Mouse (Mus musculus) embryo, embryonic 10.5 days (tissue): ENCODE measurements around the gene Alg2.
A peak's percentile ranks its signal among the peaks of the same experiment; 100 is the strongest.

Experiments
- DNase-seq: peaks from one replicate; pipeline ENCODE4 v3.0.0-alpha.2; 2015; ENCODE audit warnings: low spot score

Alg2 gene

DNA sequence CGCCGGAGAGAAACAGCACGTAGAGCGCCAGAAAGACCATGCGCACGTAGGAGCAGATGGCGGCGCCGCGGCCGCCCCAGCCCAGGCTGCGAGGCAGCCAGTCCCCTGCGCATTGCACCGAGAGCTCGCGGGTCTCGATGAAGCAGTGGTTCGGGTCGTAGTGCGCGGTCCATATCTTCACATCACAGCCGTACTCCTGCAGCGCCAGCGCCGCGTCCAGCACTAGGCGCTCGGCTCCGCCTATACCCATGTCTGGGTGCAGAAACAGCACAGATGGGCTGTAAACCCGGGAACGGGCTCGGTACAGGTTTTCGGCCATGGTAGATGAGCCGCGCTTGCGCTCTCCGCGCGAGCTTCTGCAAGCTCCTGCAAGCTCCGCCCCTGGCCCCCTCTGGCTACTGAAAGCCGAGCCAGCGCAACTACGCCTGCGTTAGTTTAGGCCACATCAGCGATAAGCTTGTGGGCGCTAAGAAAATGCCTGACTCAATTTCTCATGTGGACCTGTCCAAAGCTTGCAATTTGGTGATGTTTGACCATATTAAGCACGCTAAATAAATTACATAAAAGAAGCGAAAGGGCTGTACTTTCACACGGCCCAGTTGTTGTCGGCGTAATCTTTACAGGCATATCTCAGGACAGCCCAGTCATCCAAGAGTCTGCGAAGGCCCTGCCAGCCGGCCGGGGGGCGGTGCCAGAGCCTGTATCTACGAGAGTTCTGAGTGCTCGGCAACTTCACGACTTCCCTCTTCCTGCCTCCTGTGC lies at the start of gene Alg2, which contains the start of gene Sec61b:
TSS of gene Alg2 (minus strand) at position 366 of the 762 bp plus-strand sequence.
TSS of gene Sec61b (plus strand) at position 691 of the 762 bp plus-strand sequence.
- peak; percentile 98 for DNase-seq

DNA sequence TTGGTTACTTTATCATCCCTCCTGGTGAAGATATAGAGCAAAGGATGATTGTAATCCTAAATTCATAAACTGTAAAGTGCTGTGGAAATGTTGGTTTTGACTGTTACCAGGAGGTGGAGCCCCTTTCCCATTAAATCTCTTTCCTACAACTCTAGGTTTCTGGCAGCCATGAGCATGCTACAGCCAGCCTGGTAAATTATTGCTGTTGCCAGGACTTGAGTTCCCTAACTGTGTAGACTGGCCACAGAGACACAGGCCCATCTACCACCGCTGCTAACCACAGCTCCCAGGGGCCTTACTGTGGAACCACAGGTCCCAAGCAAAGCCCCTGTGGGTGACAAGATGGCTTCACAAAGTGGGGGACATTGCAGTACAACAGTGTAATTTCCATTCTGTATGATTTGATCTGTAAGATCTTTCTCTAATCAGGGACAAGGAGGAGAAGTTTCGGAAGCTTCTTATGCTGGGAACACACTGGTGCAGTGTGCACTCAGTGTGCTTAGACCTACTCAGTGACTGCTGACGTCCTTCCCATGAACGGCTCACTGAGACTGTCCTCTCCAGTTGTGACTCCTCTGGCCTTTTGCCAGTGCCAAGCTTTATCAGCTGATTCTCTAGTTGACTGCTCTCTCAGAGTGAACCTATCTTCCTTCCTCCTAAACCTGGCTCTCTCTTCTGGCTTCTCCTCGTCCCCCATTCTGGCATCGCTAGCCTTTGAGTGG lies 47.9 kb upstream of the Alg2 start:
- peak; percentile 67 for DNase-seq

DNA sequence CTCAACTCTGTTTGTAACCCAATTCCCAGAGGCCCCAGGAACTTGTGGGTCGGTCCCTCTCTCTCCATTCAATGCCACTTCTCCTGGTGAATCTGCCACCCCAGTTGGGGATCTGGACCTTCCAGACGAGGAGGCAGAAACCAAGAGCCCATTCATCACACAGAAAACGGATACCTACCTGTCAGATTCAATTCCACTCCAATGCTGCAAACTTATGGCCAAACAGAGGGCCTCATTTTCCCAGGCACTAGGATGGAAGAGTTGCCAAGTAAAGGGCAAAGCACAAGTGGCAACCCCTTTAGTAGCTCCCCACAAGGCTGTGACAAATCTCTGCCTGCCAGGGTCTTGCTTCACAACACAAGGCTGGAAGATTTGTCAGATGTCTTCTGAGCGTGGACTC lies 45.9 kb upstream of the Alg2 start:
- DNase-seq, result no peak

GRCm38 (mm10) chr4:47518551-47519181 lies 44.5 kb upstream of the Alg2 start:
- no peak for DNase-seq

DNA sequence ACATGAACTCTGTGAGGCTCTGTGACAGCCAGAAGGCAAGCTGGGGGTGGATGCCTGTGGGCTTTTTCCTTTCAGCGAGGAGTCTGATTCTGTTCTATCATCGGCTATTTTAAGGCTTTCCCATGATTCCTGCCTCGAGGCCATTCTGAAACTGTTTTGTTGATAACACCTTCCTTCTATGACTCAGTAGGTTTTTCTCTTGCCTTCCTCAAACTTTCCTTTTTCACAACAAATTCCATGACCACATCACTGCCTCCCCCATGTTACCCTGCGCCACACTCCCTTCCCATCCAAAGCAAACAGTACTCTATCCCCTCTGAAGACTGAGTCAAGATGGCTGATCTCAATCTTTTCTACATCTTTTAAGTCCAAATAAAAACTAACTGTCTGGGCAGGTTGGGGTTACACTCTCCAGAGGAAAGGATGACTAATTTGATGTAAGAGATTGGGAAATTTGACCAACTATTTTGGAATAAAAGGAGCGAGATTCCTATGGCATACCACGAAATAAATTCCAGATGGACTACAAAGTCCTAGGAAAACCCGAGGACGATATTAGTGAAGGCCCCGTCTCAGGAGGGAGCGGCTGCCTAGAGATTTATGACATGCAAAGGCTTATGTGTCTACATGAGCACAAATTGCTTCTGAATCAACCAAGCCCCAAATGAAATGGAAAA lies 30.8 kb upstream of the Alg2 start:
- DNase-seq, result peak; percentile 15

GRCm38 (mm10) chr4:47503045-47503444 lies 28.9 kb upstream of the Alg2 start:
- DNase-seq, result peak; percentile 21

DNA sequence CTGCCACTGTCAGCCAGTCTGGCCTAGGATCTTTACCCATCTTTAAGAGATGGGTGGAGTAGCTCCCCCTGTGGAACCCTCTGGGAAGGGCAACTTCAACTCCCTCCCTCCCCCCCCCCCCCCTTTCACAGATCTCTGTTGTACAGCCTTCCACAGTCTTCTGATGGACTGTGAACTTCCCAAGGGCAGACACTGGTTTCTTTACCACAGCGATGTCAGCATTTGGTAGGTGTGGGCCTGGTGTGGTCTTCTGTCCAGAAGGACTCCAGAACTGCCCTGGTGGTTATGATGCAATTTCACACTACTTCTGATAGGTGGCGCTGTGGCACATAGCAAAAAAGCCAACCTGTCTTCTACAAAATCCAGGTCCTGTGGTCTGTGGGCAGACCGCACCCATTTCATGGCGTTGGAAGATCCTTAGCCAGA lies 28.4 kb upstream of the Alg2 start:
- DNase-seq, result peak; percentile 83

DNA sequence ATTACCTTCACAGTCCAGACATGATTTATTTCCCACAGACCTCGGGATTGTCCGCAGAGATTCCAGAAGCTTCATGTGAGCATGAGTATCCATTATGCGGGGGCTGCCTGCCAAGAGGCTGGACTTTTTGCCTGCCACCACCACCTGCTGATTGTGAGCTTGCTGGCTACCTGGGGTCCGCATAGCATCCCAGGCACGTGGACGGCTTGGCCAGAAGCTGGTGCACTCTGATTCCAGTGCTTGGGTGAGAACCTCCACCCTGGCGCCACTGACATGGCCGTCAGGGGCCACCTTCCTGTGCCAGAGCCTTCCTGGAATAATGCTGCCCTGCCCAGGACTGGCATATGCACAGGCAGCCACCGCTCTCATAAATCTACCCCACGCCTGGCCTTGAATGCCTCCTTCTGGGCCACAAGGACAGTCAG lies 25.0 kb upstream of the Alg2 start:
- no peak for DNase-seq

DNA sequence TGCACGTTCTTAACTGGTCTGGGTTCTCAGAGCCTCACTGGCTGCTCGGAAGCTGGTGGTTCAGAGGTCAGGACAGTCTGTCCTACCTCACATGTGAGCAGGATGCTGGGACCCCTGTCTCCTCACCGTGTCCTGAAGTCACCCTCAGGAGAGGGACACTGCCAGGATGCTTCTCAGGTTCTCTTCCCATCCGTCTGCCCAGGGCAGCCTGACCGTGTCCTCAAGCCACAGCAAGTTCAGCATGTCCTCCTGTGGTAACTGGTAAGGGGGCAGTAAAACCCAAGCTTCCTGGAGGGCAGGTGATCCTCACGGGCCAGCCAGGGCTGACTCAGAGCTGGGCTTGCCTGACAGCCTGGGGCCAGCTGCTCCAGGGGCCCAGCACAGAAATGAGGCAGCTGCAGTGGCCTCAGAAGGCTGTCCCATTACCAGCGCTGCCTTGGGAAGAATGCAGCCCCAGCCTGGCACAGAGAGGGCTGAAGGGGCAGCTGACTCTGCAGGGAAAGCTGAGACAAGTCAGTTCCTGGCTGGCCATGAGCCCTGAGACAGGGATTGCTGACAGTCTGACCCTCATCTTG lies 23.8 kb upstream of the Alg2 start:
- no peak for DNase-seq

GRCm38 (mm10) chr4:47494686-47495085 lies 20.6 kb upstream of the Alg2 start:
- no peak for DNase-seq

DNA sequence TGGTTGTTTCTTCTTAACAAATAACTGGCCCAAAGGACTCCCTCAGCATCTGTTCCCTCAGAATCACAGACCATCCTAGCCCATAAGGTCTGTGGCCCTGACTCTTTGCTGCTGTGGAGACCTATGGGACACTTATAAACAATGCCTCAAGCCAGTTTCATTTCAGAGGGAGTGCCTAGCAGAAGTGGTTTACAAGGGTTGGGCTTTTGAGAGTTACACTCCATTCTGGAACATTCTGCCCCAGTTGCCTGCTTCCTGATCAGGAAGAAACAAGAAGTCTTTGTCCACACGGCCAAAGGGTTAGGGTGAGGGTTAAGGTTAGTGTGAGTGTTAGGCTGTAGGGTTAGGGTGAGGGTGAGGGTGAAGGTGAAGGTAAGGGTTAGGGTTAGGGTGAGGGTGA lies 20.0 kb upstream of the Alg2 start:
- no peak for DNase-seq

GRCm38 (mm10) chr4:47493456-47493855 lies 19.3 kb upstream of the Alg2 start:
- no peak for DNase-seq

DNA sequence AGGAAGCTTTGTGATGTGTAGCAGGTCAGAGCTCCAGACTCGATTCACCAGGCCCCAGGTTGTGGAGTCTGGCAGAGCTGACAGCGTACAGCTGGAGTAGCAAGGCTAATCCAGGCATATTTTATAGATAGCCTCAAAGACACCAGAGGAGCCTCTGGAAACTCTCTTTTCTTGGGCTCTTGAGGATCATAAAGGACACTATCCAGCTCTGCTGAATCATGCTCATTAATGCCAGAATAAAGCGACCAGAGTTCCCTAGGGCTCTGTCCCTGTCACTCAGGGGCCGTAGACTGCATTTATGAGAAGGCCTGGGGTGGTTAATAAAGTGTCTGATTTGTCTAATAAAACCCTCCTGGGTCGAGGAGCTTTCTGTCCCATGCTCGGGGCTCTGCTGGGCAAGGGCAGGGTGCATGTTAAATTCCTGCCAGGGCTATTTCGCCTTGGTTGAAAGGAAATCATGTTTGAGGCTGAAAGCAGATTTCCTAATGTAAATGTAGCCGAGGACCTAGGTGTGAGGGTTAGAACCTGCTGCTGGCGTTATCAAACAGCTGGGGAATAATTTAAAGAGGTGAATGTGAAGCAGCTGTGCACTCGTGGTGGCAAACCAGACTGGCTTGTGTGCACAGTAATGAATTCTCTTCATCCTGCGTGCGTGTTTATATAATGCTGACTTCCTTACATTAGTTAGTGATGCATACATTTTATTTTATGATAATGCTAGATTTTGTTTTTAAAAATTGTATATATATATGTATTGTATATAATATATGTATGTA lies 18.4 kb upstream of the Alg2 start:
- DNase-seq, result no peak

GRCm38 (mm10) chr4:47491243-47491642 lies 17.1 kb upstream of the Alg2 start:
- peak; percentile 12 for DNase-seq

DNA sequence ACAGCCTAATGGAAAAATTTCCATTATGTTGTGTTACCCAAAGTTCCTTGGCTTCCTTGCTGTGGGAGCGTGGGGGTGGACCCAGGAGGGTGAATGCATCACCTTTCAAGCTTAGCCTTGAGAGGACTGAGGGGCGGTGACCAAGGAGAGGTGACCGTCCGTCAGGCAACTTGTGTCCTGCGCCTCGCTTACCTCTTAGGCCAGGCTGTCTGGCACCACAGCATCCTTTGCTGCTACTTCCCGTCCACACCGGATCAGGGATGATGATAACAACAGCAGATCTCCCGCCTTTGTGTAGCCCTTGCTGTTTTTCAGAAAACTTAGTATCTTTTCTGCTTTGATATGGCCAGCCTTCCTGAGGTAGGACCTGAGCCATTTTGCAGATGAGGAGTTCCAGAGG lies 6.4 kb upstream of the Alg2 start:
- DNase-seq, result no peak

GRCm38 (mm10) chr4:47480095-47480494 lies 6.0 kb upstream of the Alg2 start:
- no peak for DNase-seq

DNA sequence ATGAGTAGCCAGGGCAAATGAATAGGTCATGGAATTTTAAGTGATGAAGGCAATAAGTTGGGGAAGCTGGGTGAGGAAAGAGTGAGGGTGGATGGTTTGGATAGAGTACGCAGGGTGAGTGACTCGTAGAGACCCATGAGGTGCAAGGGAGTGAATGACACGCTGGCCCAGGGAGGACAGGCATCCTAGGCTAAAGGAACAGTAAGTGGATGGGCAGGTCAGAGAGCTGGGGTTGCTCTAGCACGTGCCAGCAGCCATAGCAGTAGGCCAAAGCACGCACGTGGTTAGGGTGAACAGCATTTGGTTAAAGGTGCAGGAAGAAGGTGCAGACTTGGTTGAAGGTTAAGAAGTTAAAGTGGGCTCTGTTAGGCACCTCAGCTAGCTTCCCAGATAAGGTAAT lies 3.4 kb upstream of the Alg2 start:
- DNase-seq, result no peak

DNA sequence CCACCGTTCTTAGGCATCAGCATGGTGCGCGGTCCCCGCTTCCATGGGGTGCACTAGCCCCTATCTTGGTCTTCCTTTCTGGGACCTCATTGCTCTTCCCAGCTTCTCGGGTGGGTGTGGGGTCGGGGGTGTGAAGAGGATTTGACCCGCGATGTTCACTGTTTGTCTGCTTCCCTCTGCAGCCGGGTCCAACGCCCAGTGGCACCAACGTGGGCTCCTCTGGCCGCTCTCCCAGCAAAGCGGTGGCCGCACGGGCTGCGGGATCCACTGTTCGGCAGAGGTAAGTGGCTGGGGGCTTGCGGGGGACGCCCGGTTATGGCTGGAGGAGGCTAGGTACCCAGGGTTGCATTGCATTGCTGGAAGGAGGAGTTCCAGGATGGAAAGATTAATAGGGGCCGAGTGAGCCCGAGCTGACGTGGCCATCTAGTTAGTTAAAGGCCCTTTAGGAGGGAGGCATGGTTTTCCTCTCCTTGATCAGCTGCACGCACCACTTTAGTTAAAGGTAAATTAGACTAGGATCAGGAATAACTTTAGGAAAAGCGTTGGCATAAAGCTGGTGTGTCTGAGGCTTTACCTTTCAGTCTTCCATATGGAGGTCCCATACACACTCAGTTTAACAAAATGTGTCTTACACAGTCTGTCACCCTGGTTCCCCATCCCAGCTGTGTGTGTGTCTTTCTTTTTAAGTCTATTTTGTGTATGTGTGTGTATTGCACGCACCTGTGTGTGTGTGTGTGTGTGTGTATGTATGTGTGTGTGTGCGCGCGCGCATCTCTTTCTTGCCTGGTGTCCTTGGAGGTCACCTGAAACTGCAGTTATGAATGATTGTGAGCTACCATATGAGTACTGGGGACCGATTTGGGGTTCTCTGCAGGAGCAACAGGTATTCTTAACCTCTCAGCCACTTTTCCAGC lies 854 bp upstream of the Alg2 start:
- peak; percentile 24 for DNase-seq

DNA sequence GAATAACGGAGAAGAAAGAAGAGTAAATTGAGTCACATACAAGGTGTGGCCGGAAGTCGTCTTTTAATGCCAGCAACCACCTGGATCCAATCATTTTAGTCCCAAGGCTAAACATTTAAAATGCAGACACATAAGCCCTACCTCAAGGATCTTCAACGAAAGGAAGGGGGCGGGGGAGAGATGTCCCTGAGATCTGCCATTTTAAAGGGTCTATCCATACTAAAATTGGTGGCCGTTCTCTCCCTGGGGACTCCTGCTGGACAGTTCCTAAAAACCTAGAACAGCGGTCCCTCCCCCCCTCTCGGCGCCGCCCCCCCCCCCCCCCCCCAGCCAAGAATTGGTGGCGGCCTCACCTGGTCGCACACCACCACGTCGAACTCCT lies 556 bp downstream of the Alg2 start:
- peak; percentile 59 for DNase-seq

DNA sequence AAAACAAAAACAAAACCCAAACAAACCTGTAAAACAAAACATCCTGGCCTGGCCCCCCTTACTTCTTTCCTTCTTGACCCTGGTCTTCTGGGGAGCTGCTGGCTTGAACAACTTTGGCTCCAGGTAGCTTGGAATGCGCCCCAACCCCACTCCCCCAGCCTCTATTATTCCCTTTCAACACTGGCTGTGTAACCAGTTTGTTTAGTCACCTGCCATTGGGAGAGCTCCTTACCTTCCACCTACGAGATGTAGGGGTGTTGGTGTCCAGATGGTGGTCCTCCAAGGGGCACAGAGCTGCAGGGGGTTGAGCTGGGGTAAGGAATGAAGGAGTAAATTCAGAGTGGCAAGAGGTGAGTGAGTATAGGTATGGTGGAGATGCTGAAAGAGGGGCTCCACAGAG lies 6.9 kb downstream of the Alg2 start:
- no peak for DNase-seq
